Mouse (Mus musculus): Measurements from ENCODE around the gene Malsu1.

The Malsu1 gene

GRCm38 (mm10) chr6:49074117-49074490 is 509 bp downstream of the Malsu1 start:
- DNase-seq (ENCODE audit: low spot score) = no peak

GRCm38 (mm10) chr6:49077894-49078293 is 4.3 kb downstream of the Malsu1 start:
- no peak for DNase-seq (ENCODE audit: low spot score)

GRCm38 (mm10) chr6:49079313-49079712 is 5.7 kb downstream of the Malsu1 start:
- no peak for DNase-seq (ENCODE audit: low spot score)

GRCm38 (mm10) chr6:49083008-49083407 is 9.4 kb downstream of the Malsu1 start:
- DNase-seq (ENCODE audit: low spot score) = no peak

GRCm38 (mm10) chr6:49094968-49095367 is 21.4 kb downstream of the Malsu1 start:
- DNase-seq (ENCODE audit: low spot score) = no peak

- DNase-seq (ENCODE audit: low spot score) = peak; percentile 6
These were observed 22.8 kb downstream of the Malsu1 start for GRCm38 (mm10) chr6:49096421-49096820.

- DNase-seq (ENCODE audit: low spot score) = peak; percentile 68
These were observed 23.4 kb downstream of the Malsu1 start for GRCm38 (mm10) chr6:49096933-49097461.

GRCm38 (mm10) chr6:49097596-49098110 is 24.1 kb downstream of the Malsu1 start:
- DNase-seq (ENCODE audit: low spot score) = peak; percentile 4

- no peak for DNase-seq (ENCODE audit: low spot score)
These were observed 25.5 kb downstream of the Malsu1 start for GRCm38 (mm10) chr6:49099086-49099485.

GRCm38 (mm10) chr6:49106746-49107500 is 33.3 kb downstream of the Malsu1 start:
- no peak for DNase-seq (ENCODE audit: low spot score)

GRCm38 (mm10) chr6:49109196-49109595 is 35.6 kb downstream of the Malsu1 start:
- no peak for DNase-seq (ENCODE audit: low spot score)

- DNase-seq (ENCODE audit: low spot score) = no peak
These were observed 40.3 kb downstream of the Malsu1 start for GRCm38 (mm10) chr6:49113895-49114294.

GRCm38 (mm10) chr6:49114457-49114856 is 40.9 kb downstream of the Malsu1 start:
- DNase-seq (ENCODE audit: low spot score) = no peak

- no peak for DNase-seq (ENCODE audit: low spot score)
These were observed 42.0 kb downstream of the Malsu1 start for GRCm38 (mm10) chr6:49115550-49115949.

GRCm38 (mm10) chr6:49116241-49116640 is 42.6 kb downstream of the Malsu1 start:
- DNase-seq (ENCODE audit: low spot score) = no peak

GRCm38 (mm10) chr6:49118446-49118845 is 44.9 kb downstream of the Malsu1 start:
- DNase-seq (ENCODE audit: low spot score) = no peak

- no peak for DNase-seq (ENCODE audit: low spot score)
These were observed 46.0 kb downstream of the Malsu1 start for GRCm38 (mm10) chr6:49119462-49120135.

- no peak for DNase-seq (ENCODE audit: low spot score)
These were observed 46.8 kb downstream of the Malsu1 start for GRCm38 (mm10) chr6:49120370-49120769.

GRCm38 (mm10) chr6:49130328-49130727 is 56.7 kb downstream of the Malsu1 start:
- DNase-seq (ENCODE audit: low spot score) = no peak

- no peak for DNase-seq (ENCODE audit: low spot score)
These were observed 58.3 kb downstream of the Malsu1 start for GRCm38 (mm10) chr6:49131855-49132254.

GRCm38 (mm10) chr6:49132352-49133090 is 58.9 kb downstream of the Malsu1 start:
- no peak for DNase-seq (ENCODE audit: low spot score)

Measured in ovary, postnatal 14 days (tissue).